Mouse (Mus musculus) MEL (cell line): ENCODE measurements around the gene Cd86.

Source experiments
- POLR2A ChIP-seq, 2 experiments: IDR thresholded peaks; 2 replicates each; pipeline ENCODE4 v1.6.1; 2011 to 2012; ENCODE audit warnings: low read length in 2 of 2, mild to moderate bottlenecking in 2 of 2, control low read depth in 1 of 2, improper control_type of control experiment in 1 of 2, low read depth in 1 of 2, moderate library complexity in 1 of 2; ENCODE audit not compliant: control insufficient read depth in 1 of 2, insufficient read depth in 1 of 2, poor library complexity in 1 of 2
- ZC3H11A ChIP-seq: IDR thresholded peaks from 2 replicates; pipeline ENCODE4 v1.6.1; 2012; ENCODE audit warnings: low read depth, mild to moderate bottlenecking, inconsistent platforms, low read length, improper control_type of control experiment
- ZNF384 ChIP-seq: IDR thresholded peaks from 2 replicates; pipeline ENCODE4 v1.6.1; 2012; ENCODE audit warnings: low read depth, mild to moderate bottlenecking, inconsistent platforms, low read length, improper control_type of control experiment

DNA sequence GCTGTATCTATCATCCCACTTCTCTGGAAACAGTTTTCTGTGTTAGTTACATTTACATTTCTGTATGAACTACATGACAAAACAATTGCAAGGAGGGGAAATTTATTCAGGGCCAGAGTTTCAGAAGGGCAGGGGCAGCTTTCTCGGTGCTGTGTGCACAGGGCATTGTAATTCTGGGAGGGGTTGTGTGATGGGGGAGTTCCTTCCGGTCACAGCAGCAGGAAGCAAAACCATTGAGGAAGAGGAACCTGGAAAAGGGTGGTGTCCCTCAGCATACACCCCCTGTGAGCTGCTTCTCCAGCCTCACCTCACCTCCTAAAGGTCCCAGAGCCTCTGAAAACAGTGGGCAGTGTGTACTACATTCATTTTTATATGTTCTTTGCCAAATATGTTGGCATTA is 9.4 kb upstream of the Cd86 start:
- TF ChIP-seq ZC3H11A (no peak), POLR2A (IDR thresholded peaks at IDR 0.05; ENCODE audit: control insufficient read depth in 1 of 2, insufficient read depth in 1 of 2, low read depth in 1 of 2, low read length in 2 of 2, poor library complexity in 1 of 2) (no peak), ZNF384 (no peak)
